Mouse (Mus musculus): ENCODE data around the gene Avp. TPM values are rescaled to one million over a fixed set of nuclear protein-coding genes. Genes with fewer than 3 reads are reported as not detected.

Avp gene
- total RNA-seq, 2 experiments from 2014 or later, result 0.88 to 1.2 TPM

Small RNA genes lying within 50 kb of the gene (microRNA-seq; reads per million reads assigned to microRNA genes)
- gene Gm23876, result 0 reads per million in 2 experiments

Other genes with a start within 250 kb of the Avp start
- gene Cpxm1, start 185.0 kb downstream of the Avp start, total RNA-seq (2021), result 10 to 100 TPM in 1 of 2 experiments, 1 to 10 TPM in 1; 9.5 to 10.4 TPM
- gene Gm28372, start 177.3 kb downstream of the Avp start, total RNA-seq (2021), result not detected
- not detected for gene 1700020A23Rik, start 177.3 kb downstream of the Avp start, total RNA-seq (2021)
- not detected for gene Tmem239, start 176.1 kb downstream of the Avp start, total RNA-seq (2021)
- 10 to 100 TPM; 25.1 to 29.4 TPM for gene Vps16, start 158.2 kb downstream of the Avp start, total RNA-seq (2021)
- 1 to 10 TPM; 4.7 to 5.5 TPM for gene Pced1a, start 157.9 kb downstream of the Avp start, total RNA-seq (2021)
- 10 to 100 TPM; 61.8 to 63.8 TPM for gene Ptpra, start 132.3 kb downstream of the Avp start, total RNA-seq (2021)
- gene Mrps26, start 18.8 kb downstream of the Avp start, total RNA-seq (2021), result 10 to 100 TPM; 64.9 to 76.1 TPM
- not detected for gene Oxt, start 6.4 kb downstream of the Avp start, total RNA-seq (2021)
- gene Fastkd5, start 47.5 kb upstream of the Avp start, total RNA-seq (2021), result 1 to 10 TPM; 7.3 to 9.3 TPM
- gene Ubox5, start 47.5 kb upstream of the Avp start, total RNA-seq (2021), result 1 to 10 TPM; 4.2 to 4.5 TPM
- gene Lzts3, start 60.2 kb upstream of the Avp start, total RNA-seq (2021), result 1 to 10 TPM; 3.3 to 4.6 TPM
- gene Ddrgk1, start 82.1 kb upstream of the Avp start, total RNA-seq (2021), result 10 to 100 TPM; 53.3 to 62.4 TPM
- 10 to 100 TPM; 19.8 to 20.2 TPM for gene Itpa, start 85.1 kb upstream of the Avp start, total RNA-seq (2021)
- under 1 TPM; 0.19 to 0.32 TPM for gene Slc4a11, start 115.0 kb upstream of the Avp start, total RNA-seq (2021)

Measured in heart, postnatal 14 days (tissue).